Mouse (Mus musculus) olfactory bulb, adult 2 months (tissue): ENCODE data around the gene Grm1. TPM values are rescaled to one million over a fixed set of nuclear protein-coding genes. Genes with fewer than 3 reads are reported as not detected.

ENCODE experiments used
- H3K27ac ChIP-seq: fragments of 200-500 bp; 2 replicates; pipeline ENCODE4 v1.5.1; 2012; ENCODE audit warnings: low read depth, low read length; ENCODE audit not compliant: insufficient read depth
- H3K4me1 ChIP-seq: fragments of 200-500 bp; 2 replicates; pipeline ENCODE4 v1.6.1; 2012; ENCODE audit warnings: low read length; ENCODE audit not compliant: control insufficient read depth, insufficient read depth
- H3K4me3 ChIP-seq: fragments of 200-500 bp; 2 replicates; pipeline ENCODE4 v1.5.1; 2012; ENCODE audit warnings: mild to moderate bottlenecking, low read depth, low read length, moderate library complexity; ENCODE audit not compliant: insufficient read depth
- CTCF ChIP-seq: fragments of 200-500 bp; IDR thresholded peaks from 2 replicates; pipeline ENCODE4 v1.5.1; 2012; ENCODE audit warnings: low read depth, mild to moderate bottlenecking, low read length, moderate library complexity; ENCODE audit not compliant: insufficient read depth
- POLR2A ChIP-seq: fragments of 200-500 bp; IDR thresholded peaks from 2 replicates; pipeline ENCODE4 v1.6.1; 2012; ENCODE audit warnings: mild to moderate bottlenecking, low read depth, low read length, moderate library complexity; ENCODE audit not compliant: insufficient read depth
- WGBS: fragments of 180-500 bp; shearing (Covaris S2); methylation state at CpG from one replicate; pipeline ENCODE4 v1.1.7; 2018; 5-methylcytosine and 5-hydroxymethylcytosine counted together
- polyA plus RNA-seq: library from polyadenylated mRNA; stranded (reverse); fragments of >200 nt; gene quantifications from 2 replicates; pipeline ENCODE4 v1.2.4, GENCODE M21; 2012; ENCODE audit warnings: low replicate concordance; ENCODE audit not compliant: missing spikeins, insufficient read depth, insufficient read length

Grm1 gene
- polyA plus RNA-seq, 1 experiment = not detected

DNA sequence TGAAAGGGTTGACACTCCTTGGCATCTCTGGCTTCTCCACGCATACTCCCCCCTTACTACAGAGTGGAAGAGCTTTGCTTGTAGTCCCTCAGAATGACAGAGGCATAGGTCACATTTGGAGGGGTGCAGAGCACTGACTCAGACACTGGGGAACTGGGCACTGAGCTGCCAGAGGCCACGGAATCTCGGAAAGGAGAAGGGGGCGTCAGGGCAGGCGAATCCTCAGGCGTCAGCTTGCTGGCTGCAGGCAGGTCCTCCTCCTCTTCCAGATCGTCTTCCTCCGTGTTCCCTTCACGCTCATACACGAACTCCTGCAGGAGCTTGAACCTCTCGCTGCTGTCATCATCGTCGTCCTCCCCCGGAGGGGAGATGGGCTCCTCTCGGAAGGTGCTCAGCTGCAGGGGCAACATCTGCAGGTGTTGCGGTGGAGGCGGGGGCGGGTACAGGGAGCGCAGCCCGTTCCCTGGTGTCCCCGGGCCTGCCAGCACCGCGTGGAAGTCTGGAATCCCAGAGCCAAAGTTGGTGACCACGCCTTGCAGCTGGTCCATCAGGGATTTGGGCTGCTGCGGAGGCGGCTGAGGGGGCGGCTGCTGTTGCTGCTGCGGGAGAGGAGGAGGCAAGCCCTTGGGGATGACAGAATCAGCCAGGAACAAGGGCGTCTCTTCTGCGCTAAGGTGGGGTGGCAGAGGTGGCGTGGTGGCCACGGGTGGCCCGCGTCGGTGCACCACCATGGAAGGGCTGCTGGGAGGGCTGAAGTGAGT, 393.1 kb downstream of the Grm1 start:
- Histone ChIP-seq H3K4me3 (peak overlapping the region; percentile 53), H3K27ac (no peak overlapping the region), H3K4me1 (peaks cover 11% of the 10 kb centered on the region)
- no peak for TF ChIP-seq POLR2A
- TF ChIP-seq CTCF = no peak
- 3% methylated on average over 35 of the region's 35 CpGs for WGBS

DNA sequence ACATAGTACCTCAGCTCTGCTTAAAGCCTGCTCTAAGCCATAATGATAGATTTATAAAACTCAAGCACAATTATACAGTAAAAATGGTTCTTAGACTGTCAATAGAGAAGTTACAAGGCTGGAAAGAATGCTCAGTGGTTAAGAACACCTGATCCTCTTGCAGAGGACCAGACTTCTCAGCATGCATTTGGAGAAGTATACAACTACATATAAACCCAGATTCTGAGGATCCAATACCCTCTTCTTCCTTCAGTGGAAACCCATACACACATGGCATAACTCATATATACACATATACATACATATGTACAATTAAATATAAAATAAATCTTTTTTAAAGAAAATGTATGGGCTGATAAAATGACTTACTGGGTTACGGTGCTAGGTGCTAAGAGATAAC, 401.1 kb downstream of the Grm1 start, which contains the start of gene Gm10944:
Gene Gm10944 (plus strand): TSS at position 301 of the 400 bp plus-strand sequence.
- Histone ChIP-seq H3K4me3 (no peak within 1 kb of the TSS), H3K27ac (no peak within 1 kb of the TSS), H3K4me1 (no peaks in the 10 kb centered on the region)
- WGBS = 98% methylated on average over 1 of the region's 1 CpGs
- no peak for TF ChIP-seq CTCF
- no peak for TF ChIP-seq POLR2A

DNA sequence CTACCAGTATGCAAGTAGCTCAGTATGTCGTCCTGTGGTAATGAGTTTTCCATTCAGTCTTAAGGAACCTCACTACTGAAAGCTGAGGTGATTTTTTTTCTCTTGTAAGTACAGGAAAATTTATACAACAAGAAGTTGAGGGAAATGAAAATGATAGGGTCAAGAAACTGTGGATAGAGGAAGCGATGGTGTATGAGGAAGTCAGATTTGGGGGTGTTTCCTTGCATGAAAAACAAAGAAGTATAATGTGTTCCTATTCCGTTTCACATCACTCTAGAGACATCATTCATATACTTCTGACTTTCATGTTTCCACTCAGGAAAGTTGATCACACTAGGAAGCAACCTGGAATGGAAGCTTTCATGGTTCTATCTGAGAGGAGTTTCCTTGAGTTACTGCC, 422.2 kb downstream of the Grm1 start:
- Histone ChIP-seq H3K4me3 (no peak overlapping the region), H3K4me1 (no peaks in the 10 kb centered on the region), H3K27ac (no peak overlapping the region)
- no peak for TF ChIP-seq CTCF
- no peak for TF ChIP-seq POLR2A
- 81% methylated on average over 3 of the region's 3 CpGs for WGBS

DNA sequence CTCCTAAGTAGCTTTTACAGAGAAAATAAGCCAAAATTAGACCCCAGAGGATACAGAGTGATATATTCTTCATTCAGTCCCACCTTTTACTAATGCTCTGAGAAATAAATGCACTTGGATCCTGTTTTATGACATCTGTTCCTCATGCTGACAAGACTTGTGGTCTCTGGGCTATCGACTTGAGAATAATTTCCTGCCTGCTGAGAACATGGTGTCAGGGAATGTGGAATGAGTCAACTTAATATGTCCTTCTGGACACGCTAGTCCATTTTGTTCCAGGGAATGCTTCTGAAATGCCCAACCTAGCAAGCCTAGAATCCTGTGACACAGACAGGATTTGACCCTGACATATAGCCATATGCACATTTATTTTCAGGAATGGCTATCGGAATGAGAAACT, 423.0 kb downstream of the Grm1 start:
- no peak overlapping the region for H3K4me3 ChIP-seq
- TF ChIP-seq CTCF (no peak), POLR2A (no peak)
- no peak overlapping the region for H3K27ac ChIP-seq
- 88% methylated on average over 3 of the region's 3 CpGs for WGBS
- H3K4me1 ChIP-seq = no peaks in the 10 kb centered on the region

DNA sequence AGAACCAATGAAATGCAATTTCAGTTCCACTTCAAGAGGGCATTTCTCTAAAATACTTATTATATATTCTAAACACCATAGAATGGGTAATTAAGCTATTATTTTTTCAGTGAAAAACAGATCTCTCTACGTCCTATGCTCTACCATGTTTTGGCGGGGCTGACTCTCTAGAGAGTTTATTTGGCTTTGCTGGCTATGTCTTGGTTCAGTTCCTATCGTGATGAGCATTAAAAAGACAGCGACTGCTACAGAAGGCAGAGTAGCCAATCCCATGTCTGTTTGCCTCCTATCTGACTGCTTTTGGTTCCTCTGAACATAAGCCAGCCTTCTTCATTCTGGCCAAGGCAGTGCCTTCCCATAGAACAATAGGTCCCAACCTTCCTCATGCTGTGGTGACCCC, 425.5 kb downstream of the Grm1 start:
- no peak overlapping the region for H3K27ac ChIP-seq
- no peak for TF ChIP-seq POLR2A
- no peak for TF ChIP-seq CTCF
- 82% methylated on average over 4 of the region's 4 CpGs for WGBS
- H3K4me1 ChIP-seq = no peaks in the 10 kb centered on the region
- no peak overlapping the region for H3K4me3 ChIP-seq

DNA sequence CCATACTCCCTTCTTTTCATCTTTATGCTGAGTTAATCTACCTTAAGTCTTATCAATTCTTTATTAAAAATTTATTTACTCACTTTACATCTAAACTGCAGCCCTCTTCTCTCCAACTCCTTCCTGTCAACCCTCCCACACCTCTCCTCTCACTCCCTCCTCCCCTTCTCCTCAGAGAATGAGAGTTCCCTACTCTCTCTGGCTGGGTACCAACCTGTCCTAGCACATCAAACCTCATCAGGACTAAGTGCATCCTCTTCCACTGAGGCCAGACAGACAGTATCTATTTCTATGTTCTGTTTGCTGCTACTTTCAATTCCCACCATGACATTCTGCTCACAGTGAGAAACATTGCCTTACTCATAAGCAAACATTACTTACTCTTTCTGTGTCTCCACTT, 426.2 kb downstream of the Grm1 start:
- TF ChIP-seq CTCF (no peak), POLR2A (no peak)
- Histone ChIP-seq H3K4me3 (no peak overlapping the region), H3K27ac (no peak overlapping the region), H3K4me1 (no peaks in the 10 kb centered on the region)

Other genes with a start within 250 kb of the Grm1 start
- gene Shprh, start 67.1 kb upstream of the Grm1 start, polyA plus RNA-seq = not detected in 2 replicates
- gene Fbxo30, start 199.0 kb upstream of the Grm1 start, polyA plus RNA-seq = not detected in 2 replicates